Mouse (Mus musculus): Measurements from ENCODE around the gene Trmt1. TPM values are rescaled to one million over a fixed set of nuclear protein-coding genes. Genes with fewer than 3 reads are reported as not detected.

Gene Trmt1
- polyA plus RNA-seq (2014; fragmentation: Nextera tagmentation; extraction: Ambion mirVana) = 39.9 and 45.6 TPM in 2 replicates

GRCm38 (mm10) chr8:84686191-84687002, at the start of gene Trmt1:
Trmt1 (plus strand) TSS chr8:84686307.
- peaks cover 27% of the 10 kb centered on the region for H3K4me1 ChIP-seq (ENCODE audit: control insufficient read depth, insufficient read depth, low read length)
- no peak for ATAC-seq (ENCODE audit: low FRiP score)

DNA sequence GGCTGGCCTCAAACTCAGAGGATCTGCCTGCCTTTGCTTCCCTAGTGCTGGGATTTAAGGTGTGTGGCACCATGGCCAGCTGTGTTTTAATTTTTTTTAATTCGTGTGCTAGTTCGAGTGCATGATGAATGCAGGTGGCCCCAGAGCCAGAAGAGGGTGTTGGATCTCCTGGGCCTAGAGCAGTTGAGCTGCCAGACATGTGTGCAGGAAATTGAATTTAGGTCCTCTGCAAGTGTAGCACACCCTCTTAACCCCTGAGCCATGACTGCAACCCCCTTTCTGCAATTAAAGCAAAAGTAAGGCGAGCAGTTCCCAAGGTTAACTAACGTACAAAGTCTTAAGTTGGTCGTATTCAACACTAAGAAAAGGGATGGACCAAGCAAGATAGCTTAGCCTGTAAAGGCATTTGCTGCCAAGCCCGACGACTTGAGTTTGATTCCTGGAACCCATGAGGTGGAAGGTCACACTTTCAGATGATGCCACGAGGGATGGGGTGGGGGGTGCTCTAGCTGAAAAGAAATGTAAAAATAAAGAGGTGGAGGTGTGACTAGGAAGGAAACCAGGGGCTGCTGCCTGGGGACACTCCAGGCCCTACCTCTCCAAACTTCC, 48.1 kb upstream of the Trmt1 start:
- Histone ChIP-seq H3K27ac (ENCODE audit: low read depth, low read length) (no peak overlapping the region), H3K36me3 (ENCODE audit: control insufficient read depth, insufficient read depth, low read length) (no peaks in the 10 kb centered on the region), H3K4me3 (ENCODE audit: low read depth, low read length) (peak overlapping the region; percentile 60), H3K9ac (ENCODE audit: low read length) (peak overlapping the region; percentile 84), H3K4me1 (ENCODE audit: control insufficient read depth, insufficient read depth, low read length) (peaks cover 25% of the 10 kb centered on the region), H3K4me2 (peak overlapping the region; percentile 80), H3K27me3 (ENCODE audit: control insufficient read depth, insufficient read depth, low read length) (no peaks in the 10 kb centered on the region), H3K9me3 (ENCODE audit: control insufficient read depth, low read length) (no peaks in the 10 kb centered on the region)
- DNase-seq (ENCODE audit: low spot score, missing footprints) (no peak), ATAC-seq (ENCODE audit: low FRiP score) (no peak)
- WGBS = 42% methylated on average over 8 of the region's 8 CpGs

More at GRCm38 (mm10) chr8:84686191-84687002, at the start of gene Trmt1:
- Histone ChIP-seq H3K4me2 (peak within 1 kb of the TSS; percentile 93), H3K9me3 (ENCODE audit: control insufficient read depth, low read length) (no peaks in the 10 kb centered on the region), H3K27me3 (ENCODE audit: control insufficient read depth, insufficient read depth, low read length) (no peaks in the 10 kb centered on the region), H3K27ac (ENCODE audit: low read depth, low read length) (peak within 1 kb of the TSS; percentile 90), H3K36me3 (ENCODE audit: control insufficient read depth, insufficient read depth, low read length) (no peaks in the 10 kb centered on the region), H3K4me3 (ENCODE audit: low read depth, low read length) (peak within 1 kb of the TSS; percentile 100), H3K9ac (ENCODE audit: low read length) (peak within 1 kb of the TSS; percentile 100)
- 9% methylated on average over 20 of the region's 20 CpGs for WGBS
- DNase-seq (ENCODE audit: low spot score, missing footprints) = peak; percentile 88

DNA sequence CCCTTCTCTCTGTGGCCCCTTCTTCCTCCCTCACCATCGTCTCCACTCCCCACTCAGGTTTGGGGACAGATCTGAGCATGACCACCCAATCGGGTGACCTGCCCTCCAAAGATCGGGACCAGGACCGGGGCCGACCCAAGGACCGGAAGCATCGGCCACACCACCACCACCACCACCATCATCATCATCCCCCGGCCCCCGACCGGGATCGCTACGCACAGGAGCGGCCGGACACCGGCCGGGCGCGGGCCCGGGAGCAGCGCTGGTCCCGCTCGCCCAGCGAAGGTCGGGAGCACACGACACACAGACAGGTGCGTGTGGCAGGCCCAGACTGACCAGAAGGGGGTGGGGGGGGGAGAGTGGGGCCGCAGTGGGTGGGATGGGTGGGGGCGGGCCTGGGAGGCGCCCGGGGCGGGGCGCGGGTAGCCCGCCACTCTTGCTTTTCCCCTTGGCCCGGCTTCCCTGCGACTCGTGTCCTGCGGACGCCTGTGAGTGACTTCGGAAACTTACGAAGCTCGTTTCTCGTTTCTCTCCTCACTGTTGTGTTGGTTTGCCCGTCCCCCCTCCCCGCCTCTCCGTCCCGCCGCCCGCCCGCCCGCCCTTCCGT, 47.4 kb upstream of the Trmt1 start:
- H3K9ac ChIP-seq (ENCODE audit: low read length) = peak overlapping the region; percentile 84
- H3K9me3 ChIP-seq (ENCODE audit: control insufficient read depth, low read length) = no peaks in the 10 kb centered on the region
- no peaks in the 10 kb centered on the region for H3K36me3 ChIP-seq (ENCODE audit: control insufficient read depth, insufficient read depth, low read length)
- ATAC-seq (ENCODE audit: low FRiP score) (peak; percentile 35; the same call in 1 of the 2 replicates), DNase-seq (ENCODE audit: low spot score, missing footprints) (peak; percentile 92)
- H3K4me1 ChIP-seq (ENCODE audit: control insufficient read depth, insufficient read depth, low read length) = peaks cover 25% of the 10 kb centered on the region
- peak overlapping the region; percentile 60 for H3K4me3 ChIP-seq (ENCODE audit: low read depth, low read length)
- H3K4me2 ChIP-seq = peak overlapping the region; percentile 80
- no peaks in the 10 kb centered on the region for H3K27me3 ChIP-seq (ENCODE audit: control insufficient read depth, insufficient read depth, low read length)
- 1% methylated on average over 45 of the region's 52 CpGs for WGBS
- H3K27ac ChIP-seq (ENCODE audit: low read depth, low read length) = peak overlapping the region; percentile 88

- Histone ChIP-seq H3K9me3 (ENCODE audit: control insufficient read depth, low read length) (no peaks in the 10 kb centered on the region), H3K27me3 (ENCODE audit: control insufficient read depth, insufficient read depth, low read length) (no peaks in the 10 kb centered on the region), H3K27ac (ENCODE audit: low read depth, low read length) (peak overlapping the region; percentile 88), H3K4me2 (peak overlapping the region; percentile 80), H3K4me1 (ENCODE audit: control insufficient read depth, insufficient read depth, low read length) (peaks cover 23% of the 10 kb centered on the region), H3K9ac (ENCODE audit: low read length) (peak overlapping the region; percentile 84), H3K4me3 (ENCODE audit: low read depth, low read length) (peak overlapping the region; percentile 60), H3K36me3 (ENCODE audit: control insufficient read depth, insufficient read depth, low read length) (no peaks in the 10 kb centered on the region)
- peak; percentile 100 for DNase-seq (ENCODE audit: low spot score, missing footprints)
- under 1% methylated on average over 104 of the region's 106 CpGs for WGBS
- peak; percentile 92 for ATAC-seq (ENCODE audit: low FRiP score)
Measured at GRCm38 (mm10) chr8:84639162-84640009, 46.7 kb upstream of the Trmt1 start.

GRCm38 (mm10) chr8:84640010-84640588, 46.0 kb upstream of the Trmt1 start:
- 31% methylated on average over 9 of the region's 9 CpGs for WGBS
- DNase-seq (ENCODE audit: low spot score, missing footprints) (no peak), ATAC-seq (ENCODE audit: low FRiP score) (no peak)
- H3K36me3 ChIP-seq (ENCODE audit: control insufficient read depth, insufficient read depth, low read length) = no peaks in the 10 kb centered on the region
- H3K4me3 ChIP-seq (ENCODE audit: low read depth, low read length) = peak overlapping the region; percentile 60
- no peaks in the 10 kb centered on the region for H3K27me3 ChIP-seq (ENCODE audit: control insufficient read depth, insufficient read depth, low read length)
- H3K9me3 ChIP-seq (ENCODE audit: control insufficient read depth, low read length) = no peaks in the 10 kb centered on the region
- no peak overlapping the region for H3K27ac ChIP-seq (ENCODE audit: low read depth, low read length)
- H3K4me1 ChIP-seq (ENCODE audit: control insufficient read depth, insufficient read depth, low read length) = peaks cover 16% of the 10 kb centered on the region
- H3K9ac ChIP-seq (ENCODE audit: low read length) = peak overlapping the region; percentile 63
- H3K4me2 ChIP-seq = peak overlapping the region; percentile 46

DNA sequence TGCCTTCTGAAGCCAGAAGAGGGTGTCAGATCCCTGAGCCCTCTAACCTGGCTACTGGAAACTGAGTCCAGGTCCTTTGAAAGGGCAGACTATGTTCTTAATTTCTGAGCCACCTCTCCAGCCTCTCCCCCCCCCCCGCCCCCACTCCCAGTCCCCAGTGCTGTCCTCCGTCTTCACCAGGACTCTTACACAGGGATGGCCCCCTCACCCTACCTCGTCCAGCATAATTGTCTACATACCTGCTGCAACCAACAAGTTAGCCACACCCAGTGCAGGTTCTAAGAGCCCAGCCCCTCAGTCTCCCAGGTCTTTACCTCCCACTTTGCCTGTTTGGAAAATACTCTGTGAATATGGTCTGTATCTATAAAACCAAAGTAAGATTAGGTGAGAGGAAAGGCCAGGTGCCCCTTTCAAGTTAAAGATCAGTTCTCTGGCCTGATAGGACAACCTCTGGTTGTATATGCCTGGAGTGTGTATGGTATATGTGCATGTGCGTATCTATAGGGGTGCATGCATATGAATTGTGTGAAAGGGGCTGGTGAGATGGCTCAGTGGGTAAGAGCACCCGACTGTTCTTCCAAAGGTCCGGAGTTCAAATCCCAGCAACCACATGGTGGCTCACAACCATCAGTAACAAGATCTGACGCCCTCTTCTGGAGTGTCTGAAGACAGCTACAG, 45.4 kb upstream of the Trmt1 start:
- DNase-seq (ENCODE audit: low spot score, missing footprints) (no peak), ATAC-seq (ENCODE audit: low FRiP score) (no peak)
- Histone ChIP-seq H3K4me2 (no peak overlapping the region), H3K36me3 (ENCODE audit: control insufficient read depth, insufficient read depth, low read length) (no peaks in the 10 kb centered on the region), H3K9me3 (ENCODE audit: control insufficient read depth, low read length) (no peaks in the 10 kb centered on the region), H3K4me3 (ENCODE audit: low read depth, low read length) (no peak overlapping the region), H3K4me1 (ENCODE audit: control insufficient read depth, insufficient read depth, low read length) (peaks cover 10% of the 10 kb centered on the region), H3K9ac (ENCODE audit: low read length) (no peak overlapping the region), H3K27me3 (ENCODE audit: control insufficient read depth, insufficient read depth, low read length) (no peaks in the 10 kb centered on the region), H3K27ac (ENCODE audit: low read depth, low read length) (no peak overlapping the region)
- 75% methylated on average over 7 of the region's 7 CpGs for WGBS

DNA sequence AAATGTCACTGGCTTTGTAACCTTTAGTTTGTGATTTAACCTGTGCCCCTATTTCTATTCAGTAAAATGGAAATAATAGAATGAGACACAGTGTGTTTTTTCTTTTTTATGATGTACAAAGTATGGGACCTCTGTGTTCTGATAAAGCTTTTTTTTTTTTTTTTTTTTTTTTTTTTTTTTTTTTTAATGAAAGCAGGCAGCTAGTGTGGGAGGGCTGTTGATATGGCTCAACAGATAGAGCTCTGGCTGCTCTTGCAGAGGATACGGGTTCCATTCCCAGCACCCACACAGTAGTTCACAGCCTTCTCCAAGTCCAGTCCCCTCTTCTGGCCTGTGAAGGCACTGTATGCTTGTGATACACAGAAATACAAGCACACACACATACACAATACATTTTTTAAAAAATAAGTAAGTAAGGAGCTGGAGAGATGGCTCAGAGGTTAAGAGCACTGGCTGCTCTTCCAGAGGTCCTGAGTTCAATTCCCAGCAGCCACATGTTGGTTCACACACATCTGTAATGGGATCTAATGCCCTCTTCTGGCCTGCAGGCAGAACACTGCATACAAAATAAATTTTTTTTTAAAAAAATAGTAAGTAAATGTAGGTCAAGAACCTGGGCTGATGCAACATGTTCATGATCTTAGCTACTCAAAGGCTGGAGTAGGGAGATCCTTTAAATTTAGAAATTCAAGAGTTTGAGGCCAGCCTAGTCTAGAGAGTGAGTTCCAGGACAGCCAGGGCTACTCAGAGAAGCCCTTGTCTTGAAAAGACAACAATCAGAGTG, 44.3 kb upstream of the Trmt1 start:
- Histone ChIP-seq H3K27ac (ENCODE audit: low read depth, low read length) (no peak overlapping the region), H3K4me3 (ENCODE audit: low read depth, low read length) (no peak overlapping the region), H3K9me3 (ENCODE audit: control insufficient read depth, low read length) (no peaks in the 10 kb centered on the region), H3K9ac (ENCODE audit: low read length) (no peak overlapping the region), H3K4me2 (no peak overlapping the region), H3K4me1 (ENCODE audit: control insufficient read depth, insufficient read depth, low read length) (peaks cover 5% of the 10 kb centered on the region; the same call in 1 of the 2 replicates), H3K27me3 (ENCODE audit: control insufficient read depth, insufficient read depth, low read length) (no peaks in the 10 kb centered on the region), H3K36me3 (ENCODE audit: control insufficient read depth, insufficient read depth, low read length) (no peaks in the 10 kb centered on the region)
- ATAC-seq (ENCODE audit: low FRiP score) = no peak
- WGBS = 86% methylated on average over 1 of the region's 1 CpGs
- DNase-seq (ENCODE audit: low spot score, missing footprints) = no peak
